Mouse (Mus musculus): ENCODE measurements around the gene Arhgap15.

- no peak for TF ChIP-seq POLR2A (IDR thresholded peaks at IDR 0.05; ENCODE audit: borderline replicate concordance, low read depth, low read length)
- no peak for TF ChIP-seq CTCF (IDR thresholded peaks at IDR 0.05; ENCODE audit: low read depth, low read length)
These were observed 688.0 kb downstream of the Arhgap15 start for GRCm38 (mm10) chr2:44436652-44437051.

All from bone marrow macrophage, adult 2 months (primary cell).